Mouse (Mus musculus) midbrain, embryonic 13.5 days (tissue): ENCODE data around the gene Vav1. TPM values are rescaled to one million over a fixed set of nuclear protein-coding genes. Genes with fewer than 3 reads are reported as not detected.
A peak's percentile ranks its signal among the peaks of the same experiment; 100 is the strongest.
"Not testable (repeated sequence)": the region's sequence is repeated elsewhere in the genome, so short reads cannot be mapped to it uniquely, and the experiment has no call there.

Source experiments
- ATAC-seq: fragments of 200-750 bp; cut with Nextera tagmentation; 2 replicates; pipeline ENCODE4 v1.8.0; 2017; ENCODE audit warnings: mild to moderate bottlenecking, moderate TSS enrichment, moderate library complexity
- H3K27ac ChIP-seq: fragments of 300-500 bp; sonication (generic); 2 replicates; pipeline ENCODE4 v1.5.1; 2015; ENCODE audit warnings: inconsistent platforms, mild to moderate bottlenecking, moderate library complexity
- H3K27me3 ChIP-seq: fragments of 300-500 bp; sonication (generic); 2 replicates; pipeline ENCODE4 v1.6.1; 2015; ENCODE audit warnings: mild to moderate bottlenecking, inconsistent platforms
- H3K36me3 ChIP-seq: fragments of 300-500 bp; sonication (generic); 2 replicates; pipeline ENCODE4 v1.6.1; 2015; ENCODE audit warnings: mild to moderate bottlenecking, inconsistent platforms
- H3K4me1 ChIP-seq: fragments of 300-500 bp; sonication (generic); replicated peaks from 2 replicates; pipeline ENCODE4 v1.6.1; 2015; ENCODE audit warnings: inconsistent platforms
- H3K4me2 ChIP-seq: fragments of 300-500 bp; sonication (generic); replicated peaks from 2 replicates; pipeline ENCODE4 v1.6.1; 2015; ENCODE audit warnings: moderate library complexity, mild to moderate bottlenecking, inconsistent platforms
- H3K4me3 ChIP-seq: fragments of 300-500 bp; sonication (generic); replicated peaks from 2 replicates; pipeline ENCODE4 v1.5.1; 2015; ENCODE audit warnings: mild to moderate bottlenecking, inconsistent platforms
- H3K9ac ChIP-seq: fragments of 300-500 bp; sonication (generic); replicated peaks from 2 replicates; pipeline ENCODE4 v1.6.1; 2015; ENCODE audit warnings: mild to moderate bottlenecking, inconsistent platforms
- H3K9me3 ChIP-seq: fragments of 300-500 bp; sonication (generic); 2 replicates; pipeline ENCODE4 v1.6.1; 2016; ENCODE audit warnings: mild to moderate bottlenecking, inconsistent platforms
- WGBS: fragments of 180-500 bp; shearing (Covaris S2); methylation state at CpG from one replicate; pipeline ENCODE4 v1.1.7; 2015; 5-methylcytosine and 5-hydroxymethylcytosine counted together
- polyA plus RNA-seq: library from polyadenylated mRNA; unstranded; fragments of >200 nt; fragmentation: Nextera tagmentation; extraction: Ambion mirVana; gene quantifications from 2 replicates; pipeline ENCODE4 v1.2.1, GENCODE M21; 2015

The Vav1 gene
- polyA plus RNA-seq, 1 experiment from 2014 or later = 1.3 TPM

DNA sequence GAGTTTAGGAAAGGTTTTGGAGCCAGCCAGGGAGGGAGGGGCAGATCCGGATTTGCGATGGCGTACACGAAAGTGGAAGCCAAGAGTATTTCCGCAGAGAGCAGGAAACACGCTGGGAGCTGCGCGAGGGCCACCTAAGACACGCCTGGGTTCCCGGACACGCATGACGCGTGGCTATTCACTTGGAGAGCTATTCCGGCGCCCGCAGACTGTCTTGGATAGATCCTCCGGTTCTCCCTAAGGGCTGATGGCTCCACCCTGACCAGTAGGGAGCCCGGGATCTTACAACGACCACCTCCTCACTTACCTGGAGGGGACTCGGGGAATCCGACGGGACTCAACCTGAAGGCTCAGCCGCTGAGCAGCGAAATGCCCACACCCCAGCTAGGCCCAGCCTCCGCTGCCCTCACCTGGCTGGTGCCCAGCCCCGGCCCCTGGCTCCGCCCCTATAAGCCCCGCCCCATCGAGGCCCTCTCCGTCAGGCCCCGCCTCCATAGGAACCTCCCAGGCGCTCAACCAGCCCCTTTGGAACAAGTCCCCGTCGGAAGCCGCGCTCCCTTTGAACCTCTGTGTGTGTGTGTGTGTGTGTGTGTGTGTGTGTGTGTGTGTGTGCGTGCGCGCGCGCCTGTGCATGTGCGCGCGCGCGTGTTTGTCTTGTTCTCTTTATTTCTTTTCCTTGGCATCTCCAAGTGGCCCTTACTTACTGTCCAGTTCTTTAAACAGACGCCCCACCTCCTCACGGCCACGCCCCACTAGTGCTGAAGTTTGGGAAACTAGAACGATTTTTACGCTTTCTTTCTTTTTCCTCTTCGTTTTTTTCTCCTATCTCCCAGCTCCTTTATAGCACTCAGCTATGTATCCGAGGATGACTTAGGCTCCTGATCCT lies 3.5 kb upstream of the Vav1 start:
- Histone ChIP-seq H3K4me2 (peak overlapping the region; percentile 64), H3K27ac (no peak overlapping the region), H3K9ac (peak overlapping the region; percentile 11; the same call in 1 of the 2 replicates), H3K27me3 (peaks cover 55% of the 10 kb centered on the region), H3K4me1 (peaks cover 24% of the 10 kb centered on the region), H3K4me3 (peak overlapping the region; percentile 42), H3K36me3 (no peaks in the 10 kb centered on the region), H3K9me3 (no peaks in the 10 kb centered on the region)
- peak; percentile 67 for ATAC-seq
- under 1% methylated on average over 53 of the region's 53 CpGs for WGBS

GRCm38 (mm10) chr17:57275997-57276351 lies 2.9 kb upstream of the Vav1 start:
- Histone ChIP-seq H3K9ac (peak overlapping the region; percentile 34; the same call in 1 of the 2 replicates), H3K27me3 (peaks cover 58% of the 10 kb centered on the region)
- peak; percentile 27 for ATAC-seq

DNA sequence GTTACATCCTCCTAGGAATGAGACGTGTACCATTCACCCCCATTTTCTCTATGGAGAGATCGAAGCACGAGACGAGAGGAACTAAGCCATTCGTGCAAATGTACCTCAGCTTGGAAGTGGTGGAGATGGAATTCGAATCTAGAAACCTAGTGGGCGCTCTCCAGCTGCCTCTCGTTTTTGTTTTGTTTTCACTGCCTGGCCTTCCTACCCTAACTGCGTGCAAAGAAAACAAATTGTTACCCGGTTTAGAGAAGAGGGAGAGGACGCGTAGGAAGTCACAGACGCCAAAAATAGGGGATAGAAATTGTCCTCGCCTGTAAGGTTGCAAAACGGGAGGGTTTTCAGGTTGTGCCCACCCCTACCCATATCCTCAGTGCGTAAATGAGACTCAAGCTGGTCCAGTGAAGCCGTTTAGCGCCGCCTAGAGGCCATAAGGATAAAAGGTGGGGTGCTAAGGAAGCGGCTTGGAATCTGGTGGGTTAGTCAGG lies 2.2 kb upstream of the Vav1 start:
- peak; percentile 74 for ATAC-seq
- Histone ChIP-seq H3K4me2 (peak overlapping the region; percentile 64), H3K4me1 (peaks cover 24% of the 10 kb centered on the region), H3K27me3 (peaks cover 57% of the 10 kb centered on the region), H3K27ac (no peak overlapping the region), H3K4me3 (peak overlapping the region; percentile 42), H3K36me3 (no peaks in the 10 kb centered on the region), H3K9ac (peak overlapping the region; percentile 34; the same call in 1 of the 2 replicates), H3K9me3 (no peaks in the 10 kb centered on the region)
- under 1% methylated on average over 20 of the region's 20 CpGs for WGBS

More at GRCm38 (mm10) chr17:57275997-57276351, 2.9 kb upstream of the Vav1 start:
- H3K4me2 ChIP-seq = peak overlapping the region; percentile 64
- peak overlapping the region; percentile 42 for H3K4me3 ChIP-seq
- no peak overlapping the region for H3K27ac ChIP-seq
- no peaks in the 10 kb centered on the region for H3K9me3 ChIP-seq
- peaks cover 24% of the 10 kb centered on the region for H3K4me1 ChIP-seq
- no peaks in the 10 kb centered on the region for H3K36me3 ChIP-seq
- 4% methylated on average over 13 of the region's 13 CpGs for WGBS

DNA sequence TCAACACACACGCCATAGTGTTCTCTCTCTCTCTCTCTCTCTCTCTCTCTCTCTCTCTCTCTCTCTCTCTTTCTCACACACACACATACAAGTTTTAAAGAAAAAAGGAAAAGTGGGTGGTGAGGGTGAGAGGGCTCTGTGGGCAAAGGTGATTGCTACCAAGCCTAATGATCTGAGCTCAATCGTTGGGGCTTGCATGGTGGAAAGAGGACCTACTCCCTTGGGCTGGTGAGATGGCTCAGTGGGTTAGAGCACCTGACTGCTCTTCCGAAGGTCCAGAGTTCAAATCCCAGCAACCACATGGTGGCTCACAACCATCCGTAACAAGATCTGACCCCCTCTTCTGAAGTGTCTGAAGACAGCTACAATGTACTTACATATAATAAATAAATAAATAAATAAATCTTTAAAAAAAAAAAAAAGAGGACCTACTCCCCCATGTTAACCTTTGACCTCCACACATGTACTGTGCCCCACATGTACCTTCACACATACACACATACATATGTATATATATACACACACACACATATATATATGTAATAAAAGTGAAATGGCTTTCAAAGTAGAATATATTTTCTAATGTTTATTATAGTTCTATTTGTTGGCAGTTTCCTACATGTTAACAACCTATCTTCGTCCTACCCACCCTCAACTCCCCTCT lies 1.2 kb upstream of the Vav1 start:
- WGBS = 84% methylated on average over 4 of the region's 5 CpGs
- not testable (repeated sequence) for H3K27ac ChIP-seq, H3K36me3 ChIP-seq, H3K9me3 ChIP-seq, H3K4me2 ChIP-seq, H3K9ac ChIP-seq, H3K4me3 ChIP-seq, ATAC-seq
- Histone ChIP-seq H3K27me3 (peaks cover 48% of the 10 kb centered on the region), H3K4me1 (peaks cover 24% of the 10 kb centered on the region)

- Histone ChIP-seq H3K4me2 (no peak overlapping the region), H3K4me1 (peaks cover 24% of the 10 kb centered on the region), H3K36me3 (no peaks in the 10 kb centered on the region), H3K9ac (no peak overlapping the region), H3K27me3 (peaks cover 40% of the 10 kb centered on the region), H3K4me3 (no peak overlapping the region), H3K27ac (no peak overlapping the region), H3K9me3 (no peaks in the 10 kb centered on the region)
- 83% methylated on average over 2 of the region's 2 CpGs for WGBS
- no peak for ATAC-seq
Observed at GRCm38 (mm10) chr17:57278537-57278936, 363 bp upstream of the Vav1 start.

- 61% methylated on average over 9 of the region's 9 CpGs for WGBS
Observed at GRCm38 (mm10) chr17:57279591-57280224, 808 bp downstream of the Vav1 start.

DNA sequence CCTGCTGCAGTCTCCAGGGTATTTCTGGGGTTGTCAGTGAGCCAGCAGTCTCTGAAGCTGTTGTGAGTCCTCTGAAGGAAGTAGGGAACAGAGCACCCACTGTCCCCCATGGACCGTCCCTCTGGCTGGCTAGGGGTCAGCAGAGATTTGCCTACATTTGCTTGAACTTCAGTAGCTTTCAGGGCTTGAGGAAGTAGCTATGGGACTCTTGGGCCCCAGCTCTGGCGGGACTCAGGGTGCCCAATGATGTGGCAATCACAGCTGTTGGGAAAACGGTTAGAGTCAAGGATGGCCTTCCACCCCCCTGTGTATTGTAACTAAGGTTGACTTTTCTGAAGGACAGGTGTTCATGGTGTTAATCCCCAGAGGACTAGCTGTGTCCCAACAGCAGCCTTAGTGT lies 1.5 kb downstream of the Vav1 start:
- no peak overlapping the region for H3K4me3 ChIP-seq
- no peak overlapping the region for H3K9ac ChIP-seq
- H3K4me2 ChIP-seq = no peak overlapping the region
- no peak for ATAC-seq
- H3K27ac ChIP-seq = no peak overlapping the region
- no peaks in the 10 kb centered on the region for H3K36me3 ChIP-seq
- WGBS = 75% methylated on average over 3 of the region's 3 CpGs
- no peaks in the 10 kb centered on the region for H3K9me3 ChIP-seq
- H3K4me1 ChIP-seq = peaks cover 16% of the 10 kb centered on the region
- peaks cover 21% of the 10 kb centered on the region for H3K27me3 ChIP-seq

More at GRCm38 (mm10) chr17:57279591-57280224, 808 bp downstream of the Vav1 start:
- H3K27ac ChIP-seq = no peak overlapping the region
- no peaks in the 10 kb centered on the region for H3K36me3 ChIP-seq
- no peak overlapping the region for H3K4me3 ChIP-seq
- H3K9ac ChIP-seq = no peak overlapping the region
- peaks cover 28% of the 10 kb centered on the region for H3K27me3 ChIP-seq
- H3K4me1 ChIP-seq = peaks cover 23% of the 10 kb centered on the region
- ATAC-seq = no peak
- H3K9me3 ChIP-seq = no peaks in the 10 kb centered on the region
- H3K4me2 ChIP-seq = no peak overlapping the region

DNA sequence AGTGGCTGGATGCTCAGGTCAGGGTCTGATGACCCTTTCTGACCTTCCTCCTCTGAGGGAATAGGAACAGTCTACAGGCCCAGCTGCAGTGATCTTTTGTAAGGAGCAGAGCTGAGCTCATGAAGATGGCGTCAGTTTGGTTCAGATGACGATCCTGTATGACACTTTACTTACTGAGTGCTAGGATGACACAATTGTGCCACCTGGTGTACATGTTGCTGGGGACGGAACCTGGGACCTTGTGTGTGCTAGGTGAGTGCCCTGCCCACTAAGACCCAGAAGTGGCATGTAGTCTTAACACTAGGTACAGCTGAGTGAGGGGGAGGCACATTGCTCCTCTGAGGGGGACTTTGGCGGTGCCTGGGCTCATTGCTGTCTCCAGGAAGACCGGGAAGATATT lies 5.0 kb downstream of the Vav1 start:
- Histone ChIP-seq H3K27me3 (peaks cover 4% of the 10 kb centered on the region; the same call in 1 of the 2 replicates), H3K36me3 (no peaks in the 10 kb centered on the region), H3K4me2 (no peak overlapping the region), H3K4me3 (no peak overlapping the region), H3K9me3 (no peaks in the 10 kb centered on the region), H3K27ac (no peak overlapping the region), H3K9ac (no peak overlapping the region), H3K4me1 (no peaks in the 10 kb centered on the region)
- ATAC-seq = no peak
- 80% methylated on average over 5 of the region's 5 CpGs for WGBS

- Histone ChIP-seq H3K4me2 (no peak overlapping the region), H3K9ac (no peak overlapping the region), H3K4me3 (no peak overlapping the region), H3K27me3 (0 out of 2 replicates have a peak, but pooled peaks cover 3% of the 10 kb centered on the region), H3K9me3 (no peaks in the 10 kb centered on the region), H3K36me3 (no peaks in the 10 kb centered on the region), H3K27ac (no peak overlapping the region), H3K4me1 (no peaks in the 10 kb centered on the region)
- whole genome bisulfite sequencing = 65% methylated on average over 2 of the region's 2 CpGs
- no peak for ATAC-seq
Observed at GRCm38 (mm10) chr17:57285077-57285476, 6.2 kb downstream of the Vav1 start.

DNA sequence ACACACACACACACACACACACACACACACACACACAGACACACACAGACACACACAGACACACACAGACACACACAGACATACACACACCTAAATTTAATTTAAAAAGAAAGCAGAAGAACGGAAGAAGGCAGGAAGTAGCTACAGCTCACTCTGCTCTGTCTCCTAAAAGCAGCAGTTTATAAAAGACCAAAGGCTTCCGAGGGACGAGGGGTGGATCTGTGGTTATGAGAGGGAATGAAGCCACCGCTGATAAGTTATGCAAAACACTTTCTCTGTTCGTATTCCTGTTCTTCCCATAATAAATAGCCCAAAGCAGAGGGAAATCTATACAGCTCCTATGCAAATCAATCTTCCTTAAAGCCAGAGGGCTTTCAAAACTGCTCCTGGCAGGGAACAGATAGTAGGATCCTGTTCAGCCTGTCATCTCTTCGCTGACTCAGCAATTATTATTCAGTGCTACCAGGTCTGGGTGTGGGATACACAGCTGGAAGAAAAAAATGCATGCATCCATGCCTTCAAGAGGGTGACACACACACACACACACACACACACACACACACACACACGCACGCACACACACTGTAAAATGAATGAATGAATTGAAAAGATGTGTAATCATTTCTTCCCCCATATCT lies 7.9 kb downstream of the Vav1 start:
- peak; percentile 41; the same call in 1 of the 2 replicates for ATAC-seq
- H3K9me3 ChIP-seq = no peaks in the 10 kb centered on the region
- H3K4me2 ChIP-seq = no peak overlapping the region
- no peak overlapping the region for H3K27ac ChIP-seq
- no peak overlapping the region for H3K4me3 ChIP-seq
- WGBS = 76% methylated on average over 8 of the region's 8 CpGs
- no peaks in the 10 kb centered on the region for H3K36me3 ChIP-seq
- no peaks in the 10 kb centered on the region for H3K27me3 ChIP-seq
- no peaks in the 10 kb centered on the region for H3K4me1 ChIP-seq
- no peak overlapping the region for H3K9ac ChIP-seq

DNA sequence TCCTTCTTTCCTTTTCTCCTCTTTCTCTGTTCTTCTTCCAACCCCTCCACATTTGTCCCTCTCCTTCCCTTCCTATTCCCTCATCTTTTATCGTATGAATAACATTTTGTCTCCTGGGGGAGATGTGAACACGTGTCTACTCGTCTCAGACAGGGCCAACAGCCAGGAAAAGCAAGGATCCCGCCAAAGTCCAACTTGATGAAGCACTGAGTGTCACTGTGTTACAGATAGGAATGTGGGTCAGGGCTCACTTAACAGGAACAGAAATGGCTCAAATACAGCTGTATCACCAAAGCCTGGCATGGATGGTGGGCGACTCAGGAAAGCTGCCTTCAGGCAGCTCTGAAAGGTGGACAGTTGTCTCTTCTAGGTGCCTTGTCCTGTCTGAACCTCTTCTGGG lies 10.4 kb downstream of the Vav1 start:
- H3K4me2 ChIP-seq = no peak overlapping the region
- H3K4me1 ChIP-seq = no peaks in the 10 kb centered on the region
- no peaks in the 10 kb centered on the region for H3K9me3 ChIP-seq
- H3K36me3 ChIP-seq = no peaks in the 10 kb centered on the region
- 89% methylated on average over 5 of the region's 5 CpGs for WGBS
- no peaks in the 10 kb centered on the region for H3K27me3 ChIP-seq
- H3K9ac ChIP-seq = no peak overlapping the region
- no peak overlapping the region for H3K27ac ChIP-seq
- H3K4me3 ChIP-seq = no peak overlapping the region
- ATAC-seq = no peak
